Mouse (Mus musculus) spleen, adult 2 months (tissue): Measurements from ENCODE around the gene Pgghg. TPM values are rescaled to one million over a fixed set of nuclear protein-coding genes. Genes with fewer than 3 reads are reported as not detected.
"Not testable (repeated sequence)": the region's sequence is repeated elsewhere in the genome, so short reads cannot be mapped to it uniquely, and the experiment has no call there.

ENCODE experiments used
- DNase-seq, 2 experiments: peaks; one replicate each; pipeline versions ENCODE4 v3.0.0 to v3.0.0-alpha.2; 2012 to 2021; ENCODE audit warnings: low spot score in 2 of 2, low read depth in 1 of 2
- H3K27ac ChIP-seq: fragments of 200-500 bp; 2 replicates; pipeline ENCODE4 v1.5.1; 2012; ENCODE audit warnings: low read length, inconsistent platforms; ENCODE audit not compliant: insufficient read depth
- H3K27me3 ChIP-seq: fragments of 200-500 bp; 2 replicates; pipeline ENCODE4 v1.6.1; 2012; ENCODE audit warnings: mild to moderate bottlenecking, moderate library complexity, low read length, inconsistent platforms; ENCODE audit not compliant: control insufficient read depth, insufficient read depth
- H3K36me3 ChIP-seq: fragments of 200-500 bp; 2 replicates; pipeline ENCODE4 v1.6.1; 2012; ENCODE audit warnings: mild to moderate bottlenecking, low read length, inconsistent platforms; ENCODE audit not compliant: control insufficient read depth, insufficient read depth
- H3K4me1 ChIP-seq: fragments of 200-500 bp; 2 replicates; pipeline ENCODE4 v1.6.1; 2011; ENCODE audit warnings: inconsistent platforms; ENCODE audit not compliant: control insufficient read depth, insufficient read depth, insufficient read length
- H3K4me3 ChIP-seq: fragments of 200-500 bp; 2 replicates; pipeline ENCODE4 v1.5.1; 2011; ENCODE audit warnings: mild to moderate bottlenecking, inconsistent platforms; ENCODE audit not compliant: insufficient read depth, insufficient read length; ENCODE audit errors: extremely low read depth
- CTCF ChIP-seq: fragments of 200-500 bp; IDR thresholded peaks from 2 replicates; pipeline ENCODE4 v1.5.1; 2011; ENCODE audit warnings: mild to moderate bottlenecking, inconsistent platforms; ENCODE audit not compliant: insufficient read depth, insufficient read length, insufficient replicate concordance; ENCODE audit errors: extremely low read depth
- POLR2A ChIP-seq: fragments of 200-500 bp; IDR thresholded peaks from 2 replicates; pipeline ENCODE4 v1.6.1; 2011; ENCODE audit warnings: low read depth, low read length, inconsistent platforms
- WGBS: fragments of 180-500 bp; shearing (Covaris S2); methylation state at CpG from one replicate; pipeline ENCODE4 v1.1.7; 2018; 5-methylcytosine and 5-hydroxymethylcytosine counted together
- polyA plus RNA-seq: library from polyadenylated mRNA; depleted of rRNA; stranded (reverse); fragments of >200 nt; gene quantifications from 2 replicates; pipeline ENCODE4 v1.2.3, GENCODE M21; 2012

Pgghg gene
- polyA plus RNA-seq, 1 experiment = 21.2 TPM

DNA sequence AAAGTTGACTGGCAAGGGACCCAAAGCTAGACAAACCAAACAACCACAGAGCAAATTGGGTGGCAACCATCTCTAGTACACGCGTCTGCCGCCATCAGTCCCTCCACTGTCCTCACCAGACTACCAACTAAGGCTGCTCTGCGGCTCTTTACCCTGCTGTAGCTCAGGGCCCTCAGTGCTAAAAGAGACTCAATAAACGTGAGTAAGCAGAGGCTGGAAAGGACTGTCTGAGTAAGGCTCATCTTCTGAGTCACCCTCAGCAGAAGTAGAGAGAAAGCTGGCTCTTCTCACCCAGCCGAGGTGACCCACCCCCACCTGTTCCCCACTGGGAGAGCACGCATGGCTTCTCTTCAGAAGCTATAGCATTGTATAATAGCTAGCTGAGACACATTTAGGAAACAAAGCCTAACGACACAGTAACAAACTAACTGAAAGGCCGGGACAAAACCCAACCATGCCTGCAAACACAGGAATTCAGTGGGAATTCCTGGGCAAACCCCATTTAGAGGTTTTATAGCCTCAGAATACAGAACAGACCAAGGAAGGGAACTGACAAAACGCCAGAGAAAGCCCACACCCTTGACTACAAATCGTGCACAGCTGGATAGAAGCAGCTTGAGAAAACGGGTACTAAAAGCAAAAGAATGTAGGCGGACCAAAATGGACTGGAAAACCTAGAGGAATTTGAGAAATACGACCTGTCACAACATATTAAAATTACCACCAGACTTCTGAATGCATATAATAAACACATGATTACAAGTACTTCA, 32.4 kb downstream of the Pgghg start:
- 0 out of 2 replicates have a peak, but pooled peaks cover 2% of the 10 kb centered on the region for H3K4me1 ChIP-seq
- no peak for TF ChIP-seq CTCF
- no peak for TF ChIP-seq POLR2A
- no peak overlapping the region for H3K4me3 ChIP-seq
- WGBS = 60% methylated on average over 14 of the region's 14 CpGs
- no peak for DNase-seq
- H3K27ac ChIP-seq = no peak overlapping the region
- H3K27me3 ChIP-seq = no peaks in the 10 kb centered on the region
- H3K36me3 ChIP-seq = no peaks in the 10 kb centered on the region

DNA sequence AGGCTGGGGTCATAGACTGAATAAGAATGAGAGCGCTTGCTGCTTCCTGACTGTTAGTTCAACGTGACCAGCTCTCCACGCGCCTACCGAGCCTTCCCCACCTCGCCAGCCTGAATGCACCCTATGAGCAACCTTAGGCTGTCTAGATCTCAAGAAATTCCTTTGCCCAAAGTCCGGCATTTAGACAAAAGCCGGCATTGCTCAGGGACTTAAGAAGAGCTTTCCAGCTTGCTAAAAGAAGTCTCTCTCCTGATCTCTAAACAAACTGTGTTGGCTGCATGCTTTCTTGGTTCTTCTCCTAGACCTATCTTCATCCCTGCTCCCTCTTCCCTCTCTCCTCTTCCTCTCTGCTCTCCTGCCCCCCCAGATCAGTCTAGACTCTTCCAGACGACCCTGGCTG, 33.7 kb downstream of the Pgghg start:
- H3K36me3 ChIP-seq = no peaks in the 10 kb centered on the region
- no peak overlapping the region for H3K27ac ChIP-seq
- H3K4me1 ChIP-seq = 0 out of 2 replicates have a peak, but pooled peaks cover 2% of the 10 kb centered on the region
- no peak for DNase-seq
- WGBS = 50% methylated on average over 9 of the region's 9 CpGs
- no peaks in the 10 kb centered on the region for H3K27me3 ChIP-seq
- H3K4me3 ChIP-seq = no peak overlapping the region
- TF ChIP-seq POLR2A = no peak
- no peak for TF ChIP-seq CTCF

DNA sequence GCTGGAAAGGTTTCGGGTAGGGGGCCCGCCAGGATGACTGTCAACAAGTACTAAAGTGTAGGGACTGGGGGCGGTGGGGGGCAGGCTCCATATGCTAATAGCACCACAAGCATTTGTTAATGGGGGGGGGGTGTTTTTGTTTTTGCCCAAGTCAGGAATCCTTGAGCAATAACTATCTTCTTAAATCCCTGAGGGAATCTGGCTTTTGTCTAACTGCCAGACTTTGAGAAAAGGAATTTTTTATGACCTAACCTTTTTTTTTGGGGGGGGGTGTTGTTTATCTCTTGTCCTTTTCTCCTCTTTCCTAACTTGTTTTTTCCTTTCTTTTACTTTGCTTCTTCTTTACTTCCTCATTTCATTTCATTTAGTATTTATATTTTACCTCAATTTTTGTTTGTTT, 34.3 kb downstream of the Pgghg start:
- 84% methylated on average over 3 of the region's 3 CpGs for WGBS
- TF ChIP-seq CTCF (no peak), POLR2A (no peak)
- no peak overlapping the region for H3K4me3 ChIP-seq

DNA sequence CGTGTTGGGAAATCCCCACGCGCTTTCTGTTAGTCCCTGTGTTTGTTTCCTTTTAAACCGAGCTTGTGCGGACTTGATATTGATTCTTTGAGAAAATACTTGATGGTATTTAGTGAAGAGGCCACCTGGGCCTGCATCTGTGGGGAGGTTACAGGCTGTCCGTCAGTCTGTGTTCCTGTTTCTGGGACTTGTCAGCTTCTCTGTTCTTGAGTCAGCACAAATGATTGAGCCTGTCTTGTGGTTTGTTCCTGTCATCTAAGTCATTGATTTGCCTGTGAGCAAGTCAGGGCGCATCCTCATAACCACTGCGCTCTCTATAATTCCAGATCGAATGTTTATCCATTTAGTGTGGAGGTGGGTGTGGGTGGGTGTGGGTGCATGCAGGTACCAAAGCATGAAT, 35.5 kb downstream of the Pgghg start:
- not testable (repeated sequence) for H3K27me3 ChIP-seq, H3K4me3 ChIP-seq, H3K4me1 ChIP-seq, DNase-seq, H3K36me3 ChIP-seq, H3K27ac ChIP-seq
- WGBS = 69% methylated on average over 9 of the region's 9 CpGs

More for the DNA sequence above, 34.3 kb downstream of the Pgghg start:
- no peak for DNase-seq
- no peaks in the 10 kb centered on the region for H3K36me3 ChIP-seq
- H3K27me3 ChIP-seq = no peaks in the 10 kb centered on the region
- H3K4me1 ChIP-seq = peaks cover 2% of the 10 kb centered on the region; the same call in 1 of the 2 replicates
- no peak overlapping the region for H3K27ac ChIP-seq

DNA sequence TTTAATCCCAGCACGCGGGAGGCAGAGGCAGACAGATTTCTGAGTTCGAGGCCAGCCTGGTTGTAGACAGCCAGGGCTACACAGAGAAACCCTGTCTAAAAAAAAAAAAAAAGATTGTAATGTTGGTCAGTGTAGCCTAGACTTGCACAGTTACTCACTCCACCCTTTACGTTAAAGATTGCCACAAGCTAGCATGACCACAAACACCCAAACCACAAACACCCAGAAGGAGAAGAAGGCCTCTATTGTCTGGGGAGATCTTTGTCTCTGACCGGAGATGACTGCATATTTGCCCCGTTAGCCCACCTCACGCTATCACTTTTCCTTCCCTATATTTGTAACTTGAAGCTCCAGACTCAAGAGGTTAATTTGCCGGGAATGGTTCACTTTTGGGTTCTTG, 40.5 kb downstream of the Pgghg start:
- TF ChIP-seq POLR2A = no peak
- TF ChIP-seq CTCF = no peak
- DNase-seq = no peak
- Histone ChIP-seq H3K4me1 (no peaks in the 10 kb centered on the region; the same call in 1 of the 2 replicates), H3K27ac (no peak overlapping the region), H3K4me3 (no peak overlapping the region), H3K27me3 (no peaks in the 10 kb centered on the region), H3K36me3 (no peaks in the 10 kb centered on the region)
- 33% methylated on average over 8 of the region's 8 CpGs for WGBS

DNA sequence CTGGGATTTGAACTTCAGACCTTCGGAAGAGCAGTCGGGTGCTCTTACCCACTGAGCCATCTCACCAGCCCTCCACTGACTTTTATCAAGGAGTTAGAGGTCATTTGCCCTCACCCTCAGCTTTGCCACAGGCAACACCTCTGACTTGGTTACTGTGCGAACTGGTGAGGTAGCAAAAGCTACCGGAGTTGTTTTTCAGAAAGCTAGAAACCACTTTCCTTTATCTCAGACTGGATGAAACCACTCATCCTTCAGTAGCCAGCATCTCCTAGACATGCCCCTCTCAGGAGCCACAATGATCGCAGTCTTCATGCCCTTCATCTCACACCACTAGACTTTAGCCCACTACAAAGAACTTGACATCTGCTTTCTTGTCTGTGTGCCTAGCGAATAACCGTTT, 41.8 kb downstream of the Pgghg start:
- no peak for DNase-seq

More for the DNA sequence above, 41.8 kb downstream of the Pgghg start:
- TF ChIP-seq CTCF = no peak
- no peak for TF ChIP-seq POLR2A
- Histone ChIP-seq H3K4me3 (no peak overlapping the region), H3K36me3 (no peaks in the 10 kb centered on the region), H3K27ac (no peak overlapping the region), H3K4me1 (no peaks in the 10 kb centered on the region; the same call in 1 of the 2 replicates), H3K27me3 (no peaks in the 10 kb centered on the region)
- WGBS = 74% methylated on average over 7 of the region's 7 CpGs
